ENCODE assay signal across 8 mouse cellular contexts in genomic region chr5:115347564-115347963, GRCm38 (mm10). TPM values are rescaled to one million over a fixed set of nuclear protein-coding genes. Genes with fewer than 3 reads are reported as not detected.
A peak's percentile ranks its signal among the peaks of the same experiment; 100 is the strongest.
DNase-seq lines count a peak whose midpoint lies in the region; ATAC-seq and TF ChIP-seq lines count a peak whose summit lies in the region.

No protein-coding gene starts in this region.

- DNase-seq in brain, embryonic 14.5 days (ENCODE audit: low read depth), result peak; percentile 88
- DNase-seq in fibroblast of lung, adult 2 months (ENCODE audit: low read depth), result peak; percentile 49
- DNase-seq in kidney, postnatal 25 days, result peak; percentile 88 to 92
- DNase-seq in lung, adult 18-20 months, result peak; percentile 72 to 84
- DNase-seq in testis, postnatal 10 days (ENCODE audit: low spot score), result peak; percentile 87

- H3K4me2 ChIP-seq in heart, embryonic 15.5 days, result peak overlapping the region; percentile 85
- H3K4me2 ChIP-seq in neural tube, embryonic 14.5 days (ENCODE audit: low read depth, low read length), result peak overlapping the region; percentile 99

- peak overlapping the region; percentile 72 for H3K27ac ChIP-seq in heart, embryonic 15.5 days
- no peak overlapping the region for H3K27ac ChIP-seq in neural tube, embryonic 14.5 days (ENCODE audit: low read depth, low read length)

- peaks cover 43% of the 10 kb centered on the region for H3K36me3 ChIP-seq in heart, embryonic 15.5 days
- H3K36me3 ChIP-seq in neural tube, embryonic 14.5 days (ENCODE audit: control insufficient read depth, insufficient read depth, low read length), result peaks cover 20% of the 10 kb centered on the region

- peak overlapping the region; percentile 88 for H3K9ac ChIP-seq in heart, embryonic 15.5 days
- H3K9ac ChIP-seq in neural tube, embryonic 14.5 days (replicated peaks; ENCODE audit: low read depth, low read length), result no peak overlapping the region

- under 1% methylated on average over 5 of the region's 5 CpGs for WGBS in heart, embryonic 15.5 days
- WGBS in neural tube, embryonic 14.5 days, result 1% methylated on average over 5 of the region's 5 CpGs

- H3K9me3 ChIP-seq in heart, embryonic 15.5 days (replicated peaks), result no peaks in the 10 kb centered on the region
- H3K9me3 ChIP-seq in neural tube, embryonic 14.5 days (ENCODE audit: control insufficient read depth, low read length), result no peaks in the 10 kb centered on the region

- peak overlapping the region; percentile 84 for H3K4me3 ChIP-seq in heart, embryonic 15.5 days
- peak overlapping the region; percentile 88 for H3K4me3 ChIP-seq in neural tube, embryonic 14.5 days (ENCODE audit: low read depth, low read length)

- no peaks in the 10 kb centered on the region for H3K27me3 ChIP-seq in heart, embryonic 15.5 days
- no peaks in the 10 kb centered on the region for H3K27me3 ChIP-seq in neural tube, embryonic 14.5 days (ENCODE audit: control insufficient read depth, insufficient read depth, low read length)

- ATAC-seq in CD4-positive, CD25-positive, alpha-beta regulatory T cell, adult 4 months, result peak; percentile 56
- ATAC-seq in heart, embryonic 15.5 days (replicated peaks; ENCODE audit: insufficient number of reproducible peaks, insufficient read depth, low FRiP score, low read depth), result no peak; the same call in 1 of the 2 replicates
- 0 out of 2 replicates have a peak, but pooled peaks have one; percentile 25 for ATAC-seq in neural tube, embryonic 14.5 days (ENCODE audit: low read depth)

- no peak for TF ChIP-seq POLR2A in brain, embryonic 14.5 days (IDR thresholded peaks at IDR 0.05; ENCODE audit: borderline replicate concordance, extremely low read depth, insufficient read depth, insufficient read length, poor library complexity, severe bottlenecking)

- peaks cover 20% of the 10 kb centered on the region for H3K4me1 ChIP-seq in heart, embryonic 15.5 days (replicated peaks)
- peaks cover 15% of the 10 kb centered on the region for H3K4me1 ChIP-seq in neural tube, embryonic 14.5 days (ENCODE audit: control insufficient read depth, insufficient read depth, low read length)

- TF ChIP-seq CTCF in brain, embryonic 14.5 days (IDR thresholded peaks at IDR 0.05; ENCODE audit: borderline replicate concordance, extremely low read depth, insufficient read depth, insufficient read length), result peak; percentile 87

RNA-seq across cellular contexts. Expression of gene Cox6a1, which starts 1.2 kb away (rescaled TPM):
- polyA plus RNA-seq in CD4-positive, CD25-positive, alpha-beta regulatory T cell, adult 4 months (2017; shearing (Covaris generic)), result 100 to 1,000 TPM; 486 to 529 TPM
- polyA plus RNA-seq in brain, embryonic 14.5 days (2012; rRNA removed), result 1,091 and 1,648 TPM in 2 replicates
- polyA plus RNA-seq in heart, embryonic 15.5 days (2015; fragmentation: Nextera tagmentation; extraction: Ambion mirVana), result 1,326 and 1,479 TPM in 2 replicates
- 1,051 and 1,284 TPM in 2 replicates for polyA plus RNA-seq in neural tube, embryonic 14.5 days (2014; fragmentation: Nextera tagmentation; extraction: Ambion mirVana)

RNA-seq across cellular contexts. Expression of gene Triap1, which starts 6.5 kb away (rescaled TPM):
- 10 to 100 TPM; 50.6 to 54.3 TPM for polyA plus RNA-seq in CD4-positive, CD25-positive, alpha-beta regulatory T cell, adult 4 months (2017; shearing (Covaris generic))
- 25.6 and 30.3 TPM in 2 replicates for polyA plus RNA-seq in brain, embryonic 14.5 days (2012; rRNA removed)
- polyA plus RNA-seq in heart, embryonic 15.5 days (2015; fragmentation: Nextera tagmentation; extraction: Ambion mirVana), result 35.2 and 39.2 TPM in 2 replicates
- polyA plus RNA-seq in neural tube, embryonic 14.5 days (2014; fragmentation: Nextera tagmentation; extraction: Ambion mirVana), result 54.5 and 59.2 TPM in 2 replicates

RNA-seq across cellular contexts. Expression of gene Gatc, which starts 6.6 kb away (rescaled TPM):
- 10 to 100 TPM; 11.8 to 13.6 TPM for polyA plus RNA-seq in CD4-positive, CD25-positive, alpha-beta regulatory T cell, adult 4 months (2017; shearing (Covaris generic))
- 26.7 and 36.9 TPM in 2 replicates for polyA plus RNA-seq in brain, embryonic 14.5 days (2012; rRNA removed)
- polyA plus RNA-seq in heart, embryonic 15.5 days (2015; fragmentation: Nextera tagmentation; extraction: Ambion mirVana), result 21.5 and 23.7 TPM in 2 replicates
- 45.4 and 53.5 TPM in 2 replicates for polyA plus RNA-seq in neural tube, embryonic 14.5 days (2014; fragmentation: Nextera tagmentation; extraction: Ambion mirVana)

RNA-seq across cellular contexts. Expression of gene Srsf9, which starts 20.6 kb away (rescaled TPM):
- 10 to 100 TPM; 13.9 to 26.3 TPM for polyA plus RNA-seq in CD4-positive, CD25-positive, alpha-beta regulatory T cell, adult 4 months (2017; shearing (Covaris generic))
- 91.9 and 105 TPM in 2 replicates for polyA plus RNA-seq in brain, embryonic 14.5 days (2012; rRNA removed)
- polyA plus RNA-seq in heart, embryonic 15.5 days (2015; fragmentation: Nextera tagmentation; extraction: Ambion mirVana), result 99.0 and 118 TPM in 2 replicates
- 123 and 140 TPM in 2 replicates for polyA plus RNA-seq in neural tube, embryonic 14.5 days (2014; fragmentation: Nextera tagmentation; extraction: Ambion mirVana)

RNA-seq across cellular contexts. Expression of gene Dynll1, which starts 46.8 kb away (rescaled TPM):
- polyA plus RNA-seq in CD4-positive, CD25-positive, alpha-beta regulatory T cell, adult 4 months (2017; shearing (Covaris generic)), result 100 to 1,000 TPM; 272 to 484 TPM
- 602 and 608 TPM in 2 replicates for polyA plus RNA-seq in brain, embryonic 14.5 days (2012; rRNA removed)
- 1,079 and 1,146 TPM in 2 replicates for polyA plus RNA-seq in heart, embryonic 15.5 days (2015; fragmentation: Nextera tagmentation; extraction: Ambion mirVana)
- 1,143 and 1,163 TPM in 2 replicates for polyA plus RNA-seq in neural tube, embryonic 14.5 days (2014; fragmentation: Nextera tagmentation; extraction: Ambion mirVana)
